Mouse (Mus musculus) granulocyte monocyte progenitor cell, adult 5-6 weeks (primary cell): ENCODE results near the gene Gpatch1. TPM values are rescaled to one million over a fixed set of nuclear protein-coding genes. Genes with fewer than 3 reads are reported as not detected.
A peak's percentile ranks its signal among the peaks of the same experiment; 100 is the strongest.
"Not testable (repeated sequence)": the region's sequence is repeated elsewhere in the genome, so short reads cannot be mapped to it uniquely, and the experiment has no call there.

Experiments
- ATAC-seq: replicated peaks from 2 replicates; pipeline ENCODE4 v1.8.0; 2016; ENCODE audit warnings: mild to moderate bottlenecking, moderate TSS enrichment, inconsistent platforms; ENCODE audit not compliant: poor library complexity, severe bottlenecking
- total RNA-seq, 2 experiments: library from RNA; stranded (forward) in 1 of 2; stranded (reverse) in 1 of 2; fragments of 200-712, 200-1000 nt in 1 of 2; fragments of >200 nt in 1 of 2; fragmentation: Nextera tagmentation in 1 of 2; gene quantifications; 2 replicates each; pipeline ENCODE4 v1.2.3; 2014 to 2017

The Gpatch1 gene
- total RNA-seq, 2 experiments from 2014 or later: 17.4 to 29.5 TPM

DNA sequence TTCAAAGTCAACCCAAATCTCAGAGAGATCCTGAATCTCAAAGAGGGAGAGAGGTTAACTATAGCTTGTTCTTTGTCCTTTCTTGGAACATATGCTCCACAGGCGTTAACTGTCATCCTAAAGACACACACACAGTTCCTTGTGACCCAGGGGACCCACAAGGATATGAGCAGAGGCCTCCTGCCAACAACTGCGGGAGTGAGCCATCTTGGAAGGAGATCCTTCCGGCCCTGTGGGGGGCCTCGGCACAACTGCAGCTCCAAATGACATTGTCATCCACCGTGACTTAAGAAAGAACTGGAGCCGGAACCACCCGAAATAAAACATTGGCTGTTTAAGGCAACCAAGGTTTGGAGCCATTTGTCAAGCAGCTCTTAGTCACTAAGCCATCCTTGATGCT lies 59.9 kb downstream of the Gpatch1 start:
- ATAC-seq: no peak

- peak; percentile 66 for ATAC-seq
These were observed 66.1 kb downstream of the Gpatch1 start for GRCm38 (mm10) chr7:35252041-35252558.

GRCm38 (mm10) chr7:35237935-35238334 lies 80.3 kb downstream of the Gpatch1 start:
- ATAC-seq: not testable (repeated sequence)

DNA sequence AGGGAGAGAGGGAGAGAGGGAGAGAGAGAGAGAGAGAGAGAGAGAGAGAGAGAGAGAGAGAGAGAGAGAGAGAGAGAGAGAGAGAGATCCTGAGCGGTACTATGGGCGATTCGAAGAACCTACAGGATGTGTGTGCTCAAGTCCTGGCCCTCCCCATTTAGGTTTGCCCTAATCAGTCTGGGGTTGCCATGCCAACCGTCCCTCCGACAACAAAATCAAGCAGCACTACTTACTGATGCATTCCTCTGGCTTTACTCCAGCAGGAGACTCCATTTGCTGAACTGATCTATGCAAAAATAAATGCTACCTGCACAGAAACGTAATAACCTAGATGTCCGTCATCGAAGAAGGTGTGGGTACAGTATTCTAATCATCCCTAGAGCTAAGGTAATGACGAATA lies 82.9 kb downstream of the Gpatch1 start:
- ATAC-seq: peak; percentile 34; the same call in 1 of the 2 replicates

- peak; percentile 82 for ATAC-seq
These were observed 83.6 kb downstream of the Gpatch1 start for GRCm38 (mm10) chr7:35234361-35235245.

DNA sequence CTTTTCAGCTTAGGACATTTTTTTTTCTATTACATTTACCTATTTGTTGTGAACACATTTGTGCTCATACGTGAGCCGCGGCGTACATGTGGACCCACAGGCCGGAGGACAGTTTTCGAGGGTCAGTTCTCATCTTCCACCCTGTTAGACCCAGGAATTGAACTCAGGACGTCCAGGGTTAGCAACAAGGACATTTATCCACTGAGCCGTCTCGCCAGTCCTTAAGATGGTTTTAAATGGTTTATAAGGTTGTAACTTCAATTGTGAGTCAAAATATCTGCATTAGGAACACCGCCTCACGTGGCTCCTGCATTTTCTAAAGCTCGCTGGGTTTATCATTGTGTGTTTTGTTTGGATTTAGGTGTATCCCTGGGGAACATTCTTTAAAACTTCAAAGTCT lies 84.4 kb downstream of the Gpatch1 start:
- ATAC-seq: no peak

DNA sequence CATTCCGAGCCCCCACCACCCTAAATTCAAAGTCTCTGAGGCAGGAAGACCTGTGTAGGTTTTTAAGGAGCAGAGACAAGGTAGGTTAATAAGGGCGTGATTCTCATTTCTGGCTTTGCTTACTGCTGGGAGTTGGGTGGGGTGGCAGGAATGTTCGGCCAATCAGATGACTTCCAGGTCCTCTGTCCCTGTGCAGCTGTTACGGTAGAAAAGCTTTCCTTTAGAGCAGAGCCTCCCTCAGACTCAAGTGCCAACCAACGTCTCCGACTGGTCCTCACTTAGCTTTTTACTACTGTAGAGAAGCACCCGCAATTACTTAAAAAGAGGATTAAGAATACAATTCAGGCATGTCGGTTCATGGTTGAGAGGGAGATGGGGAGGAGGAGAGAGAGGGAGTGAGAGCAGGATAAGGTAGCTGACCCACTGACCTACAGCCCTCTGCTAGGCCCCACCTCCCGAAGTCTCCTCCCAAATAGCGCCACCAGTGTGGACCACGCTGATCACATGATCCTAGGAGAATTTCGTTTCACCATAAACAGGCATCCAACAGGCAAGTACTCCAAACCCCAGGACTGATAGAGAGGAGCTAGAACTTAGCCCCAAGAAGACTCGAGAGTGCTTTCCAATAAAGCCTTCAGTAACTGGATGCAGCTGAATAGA lies 85.3 kb downstream of the Gpatch1 start:
- no peak for ATAC-seq

DNA sequence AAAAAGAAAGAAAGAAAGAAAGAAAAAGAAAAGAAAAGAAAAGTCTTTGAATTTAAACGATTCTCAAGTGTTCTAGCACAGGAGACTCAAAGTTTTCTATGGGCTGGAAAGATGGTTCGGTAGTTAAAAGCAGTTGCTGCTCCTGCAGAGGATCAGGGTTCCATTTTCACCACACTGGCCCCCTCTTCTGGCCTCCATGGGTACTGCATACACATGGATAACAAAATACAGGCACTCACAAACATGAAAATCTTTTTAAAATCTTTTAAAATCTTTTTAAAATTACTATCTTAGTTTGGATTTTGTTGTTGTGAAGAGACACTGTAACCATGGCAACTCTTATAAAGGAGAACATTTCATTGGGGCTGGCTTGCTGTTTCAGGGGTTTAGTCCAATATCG lies 87.9 kb downstream of the Gpatch1 start:
- no peak for ATAC-seq

Other genes with a start within 250 kb of the Gpatch1 start
- gene Cebpa, start 199.1 kb downstream of the Gpatch1 start, total RNA-seq (2014; fragmentation: Nextera tagmentation): 89.6 and 92.8 TPM in 2 replicates
- 33.3 and 45.1 TPM in 2 replicates for gene Cebpa, start 199.1 kb downstream of the Gpatch1 start, total RNA-seq (2017)
- gene Slc7a10, start 132.1 kb downstream of the Gpatch1 start, total RNA-seq (2014; fragmentation: Nextera tagmentation): not detected in 2 replicates
- not detected in 2 replicates for gene Slc7a10, start 132.1 kb downstream of the Gpatch1 start, total RNA-seq (2017)
- gene Lrp3, start 102.9 kb downstream of the Gpatch1 start, total RNA-seq (2014; fragmentation: Nextera tagmentation): not detected in 2 replicates
- not detected in 2 replicates for gene Lrp3, start 102.9 kb downstream of the Gpatch1 start, total RNA-seq (2017)
- gene Rhpn2, start 15.7 kb upstream of the Gpatch1 start, total RNA-seq (2014; fragmentation: Nextera tagmentation): not detected in 2 replicates
- not detected in 2 replicates for gene Rhpn2, start 15.7 kb upstream of the Gpatch1 start, total RNA-seq (2017)
- gene Faap24, start 78.4 kb upstream of the Gpatch1 start, total RNA-seq (2014; fragmentation: Nextera tagmentation): 15.7 and 16.8 TPM in 2 replicates
- gene Faap24, start 78.4 kb upstream of the Gpatch1 start, total RNA-seq (2017): 11.3 and 14.3 TPM in 2 replicates
- 5.7 and 7.2 TPM in 2 replicates for gene Cep89, start 78.6 kb upstream of the Gpatch1 start, total RNA-seq (2014; fragmentation: Nextera tagmentation)
- 8.4 and 10.6 TPM in 2 replicates for gene Cep89, start 78.6 kb upstream of the Gpatch1 start, total RNA-seq (2017)
- gene Slc7a9, start 130.4 kb upstream of the Gpatch1 start, total RNA-seq (2014; fragmentation: Nextera tagmentation): not detected in 2 replicates
- not detected in 2 replicates for gene Slc7a9, start 130.4 kb upstream of the Gpatch1 start, total RNA-seq (2017)
- not detected in 2 replicates for gene Tdrd12, start 219.3 kb upstream of the Gpatch1 start, total RNA-seq (2014; fragmentation: Nextera tagmentation)
- gene Tdrd12, start 219.3 kb upstream of the Gpatch1 start, total RNA-seq (2017): not detected in 2 replicates
- gene Nudt19, start 237.9 kb upstream of the Gpatch1 start, total RNA-seq (2014; fragmentation: Nextera tagmentation): 98.2 and 110 TPM in 2 replicates
- 44.6 and 52.5 TPM in 2 replicates for gene Nudt19, start 237.9 kb upstream of the Gpatch1 start, total RNA-seq (2017)